Mouse (Mus musculus) adrenal gland, postnatal 4 days (tissue): ENCODE results near the gene Ppa1. TPM values are rescaled to one million over a fixed set of nuclear protein-coding genes. Genes with fewer than 3 reads are reported as not detected.
"Not testable (repeated sequence)": the region's sequence is repeated elsewhere in the genome, so short reads cannot be mapped to it uniquely, and the experiment has no call there.

Experiments used
- DNase-seq, 2 experiments: peaks; one replicate each; pipeline ENCODE4 v3.0.0; 2021 to 2022; ENCODE audit warnings: low spot score in 2 of 2, mixed read lengths in 2 of 2
- long read RNA-seq, 2 experiments: library from polyadenylated mRNA; stranded (forward); transcript quantifications; one replicate each; pipeline ENCODE4 v2.0.0; 2021
- total RNA-seq, 2 experiments: library from RNA; stranded (reverse); gene quantifications; 2 replicates each; pipeline ENCODE4 v1.2.3; 2021

Gene Ppa1
- 10 to 100 TPM; 50.1 to 55.6 TPM for total RNA-seq
- long read RNA-seq, experiment 1, transcript Ppa1-201 (11 exons, 1,364 nt): major isoform, 61 of 70 reads
- long read RNA-seq, experiment 1, partial matches to known transcripts: 7 of 70 reads
- long read RNA-seq, experiment 1, other reads (novel, unspliced or antisense): 2 of 70 reads
- long read RNA-seq, experiment 2, transcript Ppa1-201 (11 exons, 1,364 nt): major isoform, 63 of 73 reads
- long read RNA-seq, experiment 2, partial matches to known transcripts: 10 of 73 reads
- long read RNA-seq, experiment 2, other reads (novel, unspliced or antisense): 0 of 73 reads

DNA sequence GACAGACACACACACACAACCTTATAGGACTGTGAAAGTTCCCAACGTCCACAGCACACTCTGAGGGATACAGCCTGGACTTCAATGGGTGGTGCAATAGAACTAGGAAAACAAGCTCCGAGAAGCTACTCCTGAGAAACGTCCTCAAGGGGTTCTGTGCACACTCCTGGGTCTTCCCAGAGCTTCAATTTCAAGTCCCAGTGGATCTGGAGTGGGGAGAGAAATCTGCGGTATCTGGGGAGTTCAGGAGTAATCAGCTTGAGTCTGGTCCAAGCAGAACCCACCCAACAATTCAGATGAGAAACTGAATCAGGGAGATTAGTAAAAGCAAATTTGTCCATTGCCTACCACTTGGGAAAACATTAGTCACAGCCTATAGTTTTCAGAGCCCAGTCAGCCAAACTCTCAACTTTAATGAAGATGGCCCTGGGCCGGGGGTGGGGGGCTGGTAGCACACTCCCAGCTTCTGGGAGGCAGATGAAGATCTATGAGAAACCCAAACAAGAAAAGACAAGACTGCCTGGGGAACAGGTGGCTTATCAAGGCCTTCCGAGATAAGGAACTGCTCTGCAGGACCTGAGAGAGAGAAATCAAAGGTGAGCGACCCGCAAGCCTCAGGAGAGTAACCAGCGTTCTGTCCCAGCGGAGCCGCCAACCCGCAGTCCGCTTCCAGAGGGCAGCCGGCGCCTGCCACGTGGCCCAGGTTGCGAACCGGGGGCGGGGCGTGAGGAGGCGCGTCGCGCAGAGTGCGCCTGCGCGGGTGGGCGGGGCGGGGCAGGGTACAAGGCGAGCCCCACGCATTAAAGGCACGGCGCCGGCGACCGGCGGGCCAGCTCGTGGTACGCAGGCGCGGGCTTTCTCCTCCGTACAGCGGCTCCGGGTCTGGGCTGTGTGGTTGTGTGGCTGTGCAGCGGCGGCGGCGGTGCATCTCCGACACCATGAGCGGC is at the start of gene Ppa1:
Gene Ppa1, plus strand, starts transcription at position 763 of the 947 bp plus-strand sequence.
- peak; percentile 62 to 67 for DNase-seq

DNA sequence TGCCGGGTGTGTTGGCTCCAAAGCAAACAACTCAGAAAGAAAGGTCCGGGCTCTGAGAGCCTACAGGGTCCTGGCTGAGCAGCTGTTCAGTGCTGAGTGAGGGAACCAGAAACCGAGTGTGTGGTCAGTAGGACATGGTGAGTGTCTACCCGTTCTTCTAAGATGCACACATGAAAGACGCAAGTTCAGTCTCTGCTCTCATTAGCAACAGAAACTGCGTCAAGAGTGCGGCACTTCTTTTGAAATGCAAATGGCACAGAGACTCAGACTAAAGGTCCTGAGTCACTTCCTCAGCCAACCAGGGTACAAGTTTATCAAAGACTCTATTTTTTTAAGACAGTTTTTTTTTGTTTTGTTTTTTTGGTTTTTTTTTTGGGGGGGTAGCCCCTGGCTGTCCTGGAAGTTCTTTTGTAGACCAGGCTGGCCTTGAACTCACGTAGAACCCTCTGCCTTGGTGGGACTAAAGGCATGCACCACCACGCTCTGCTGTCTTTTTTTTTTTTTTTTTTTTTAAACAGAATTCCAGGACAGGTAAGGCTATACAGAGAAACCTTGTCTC is 48.7 kb upstream of the Ppa1 start:
- DNase-seq: no peak

DNA sequence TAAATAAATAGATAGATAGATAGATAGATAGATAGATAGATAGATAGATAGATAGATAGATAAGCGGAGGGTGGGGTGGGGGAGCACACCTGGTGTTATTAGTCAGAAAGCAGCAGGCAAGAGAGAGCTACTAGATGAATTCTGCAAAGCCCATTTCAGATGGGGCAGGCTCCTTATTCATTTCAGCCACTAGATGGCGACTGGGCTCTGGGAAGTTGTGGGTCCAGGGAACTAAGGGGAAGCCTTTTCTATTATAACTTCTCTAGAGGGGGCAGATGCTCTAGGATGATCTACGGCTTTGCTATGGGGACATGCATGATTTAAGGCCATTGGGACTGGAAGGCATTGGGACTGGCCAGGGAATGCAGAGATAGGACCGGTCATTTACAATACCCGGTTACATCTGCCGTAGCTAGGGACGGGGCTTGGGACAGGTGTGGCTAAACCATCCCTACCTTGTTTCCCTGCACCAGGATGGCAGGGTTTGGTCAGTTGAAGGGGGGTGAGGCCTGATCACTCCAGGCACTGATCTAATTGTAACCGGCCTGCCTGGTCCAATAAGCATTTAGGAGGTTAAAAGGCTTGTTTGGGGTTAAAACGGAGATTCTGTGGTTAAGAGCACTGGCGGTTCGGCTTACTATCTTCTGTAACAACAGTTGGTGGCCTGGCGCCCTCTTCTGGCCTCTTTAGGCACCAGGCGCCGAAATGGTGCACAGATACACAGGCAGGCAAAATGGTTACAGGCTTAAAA is 45.9 kb upstream of the Ppa1 start:
- peak; percentile 22 to 33 for DNase-seq

DNA sequence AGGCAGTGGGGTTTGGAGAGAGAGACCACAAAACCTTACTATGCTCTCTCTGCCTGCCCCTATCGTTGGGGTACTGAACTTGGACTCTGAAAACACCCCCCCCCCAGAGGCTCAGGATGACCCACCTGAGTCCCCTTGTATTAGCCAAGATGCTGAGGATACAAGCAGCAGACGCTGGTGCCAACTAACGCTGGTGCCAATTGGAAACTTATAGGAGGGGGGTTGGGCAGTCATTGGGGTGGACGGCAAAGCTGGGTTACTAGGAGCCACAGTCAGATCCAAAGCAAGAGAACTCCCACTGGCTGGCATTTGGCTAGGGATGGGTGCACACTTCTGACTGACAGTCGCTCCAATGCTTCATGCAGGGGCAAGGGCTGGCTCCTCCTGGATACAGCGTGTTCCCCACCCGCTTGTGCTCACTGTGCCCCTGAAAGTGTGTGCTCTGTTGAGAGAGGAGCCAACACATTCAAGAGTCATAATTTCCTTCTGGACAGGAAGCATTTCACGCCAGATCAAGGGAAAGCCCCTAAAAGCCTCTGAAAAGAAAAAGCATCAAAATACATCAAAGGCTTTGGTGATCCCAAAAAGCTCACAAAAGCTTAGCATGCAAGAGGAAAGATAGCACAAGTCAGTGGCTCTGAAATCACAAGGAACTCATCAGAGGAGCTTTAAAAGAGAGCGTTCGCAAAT is 43.8 kb upstream of the Ppa1 start:
- no peak for DNase-seq

DNA sequence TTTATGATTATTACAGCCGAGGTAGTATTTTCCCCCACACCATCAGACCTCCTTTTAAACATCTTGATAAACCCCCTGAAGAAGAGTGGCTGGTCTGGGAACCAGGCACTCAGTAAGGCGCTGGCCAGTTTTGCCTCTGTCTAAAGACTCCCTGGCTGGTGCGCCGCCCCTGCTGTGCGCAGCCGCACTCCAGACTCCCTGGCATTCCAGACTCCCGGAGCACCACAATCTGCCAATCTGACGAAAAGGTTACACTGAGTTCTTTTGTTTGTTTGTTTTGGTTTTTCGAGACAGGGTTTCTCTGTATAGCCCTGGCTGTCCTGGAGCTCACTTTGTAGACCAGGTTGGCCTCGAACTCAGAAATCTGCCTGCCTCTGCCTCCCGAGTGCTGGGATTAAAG is 43.0 kb upstream of the Ppa1 start:
- DNase-seq: not testable (repeated sequence)

DNA sequence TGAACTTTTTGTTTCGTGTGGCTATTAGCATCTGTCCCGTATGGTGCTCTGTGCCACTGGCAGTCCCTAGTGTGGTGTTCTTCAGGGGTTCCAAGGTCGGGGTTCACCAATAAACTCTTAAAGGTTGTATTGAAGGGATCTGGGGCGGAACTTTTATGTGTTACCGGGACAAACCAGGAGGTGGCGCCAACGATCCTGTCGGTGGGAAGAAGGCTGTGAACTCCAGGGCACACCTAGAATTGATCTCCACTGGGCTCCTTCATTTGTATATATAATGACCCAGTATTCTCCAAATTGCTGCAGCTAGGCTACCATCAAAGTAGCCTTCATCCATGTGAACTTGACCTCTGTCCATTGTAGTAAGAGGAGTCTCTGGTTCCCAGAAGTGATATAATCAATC is 42.5 kb upstream of the Ppa1 start:
- peak in 1 of 2 experiments; percentile 28 for DNase-seq

DNA sequence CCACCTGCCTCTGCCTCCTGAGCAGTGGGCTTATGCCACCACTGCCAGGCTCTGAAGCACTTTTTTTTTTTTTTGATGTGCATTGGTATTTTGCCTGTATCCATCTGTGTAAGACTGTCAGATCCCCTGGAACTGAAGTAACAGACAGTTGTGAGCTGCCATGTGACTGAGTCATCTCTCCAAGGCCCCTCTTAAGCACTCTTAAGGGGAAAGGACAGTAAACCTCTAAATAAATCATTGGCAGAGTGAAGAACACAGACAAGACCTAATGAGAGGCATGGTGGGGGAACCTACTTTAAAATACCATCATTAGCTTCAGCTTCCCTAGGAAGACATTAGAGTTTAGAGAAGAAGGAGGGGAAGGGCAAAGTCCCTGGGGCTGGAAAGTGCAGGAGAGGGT is 40.1 kb upstream of the Ppa1 start:
- DNase-seq: no peak

DNA sequence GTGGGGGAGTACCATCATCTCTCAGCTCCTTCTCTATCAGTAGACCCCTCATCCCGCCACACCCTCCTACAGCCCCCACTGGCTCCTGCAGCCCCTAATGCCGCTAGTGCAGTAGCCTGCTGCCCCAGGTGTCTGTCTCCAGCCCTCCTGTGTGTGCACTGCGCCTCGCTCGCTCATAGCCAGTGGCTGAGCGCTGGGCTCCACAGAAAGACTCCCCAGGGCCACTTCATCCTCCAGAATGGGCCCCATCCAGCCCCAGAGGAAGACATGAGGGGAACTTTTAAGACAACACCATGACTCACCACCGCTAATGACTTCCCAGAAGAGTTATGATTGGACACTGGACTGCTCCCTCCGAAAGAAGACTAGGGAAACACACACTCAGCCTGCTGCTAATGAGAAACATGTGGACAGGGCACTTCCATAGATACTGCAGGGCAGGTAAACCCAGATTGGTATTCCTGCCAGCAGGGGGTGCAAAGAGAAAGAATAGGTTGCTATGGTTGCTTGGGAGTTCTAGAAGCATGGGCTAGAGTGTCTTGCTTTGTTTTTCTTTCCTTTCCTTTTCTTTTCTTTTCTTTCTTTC is 37.6 kb upstream of the Ppa1 start:
- DNase-seq: no peak

DNA sequence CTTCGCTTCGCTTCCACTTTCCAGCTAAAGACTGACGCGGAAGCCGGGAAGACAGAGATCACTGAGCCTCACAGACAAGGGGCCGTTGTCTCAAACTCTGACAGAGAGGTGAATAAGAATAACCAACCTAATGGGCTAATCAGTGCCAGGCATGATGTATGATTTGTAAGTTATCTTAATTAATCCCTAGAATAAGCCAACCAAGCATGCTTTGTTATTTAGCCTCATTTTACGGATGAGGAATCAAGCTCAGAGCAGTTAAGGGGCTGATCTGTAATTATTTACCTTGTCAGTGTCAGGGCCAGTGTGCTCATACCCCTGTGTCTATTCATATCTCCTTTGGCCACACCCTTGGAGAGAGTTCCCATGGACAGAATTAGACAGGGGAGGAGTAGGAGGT is 34.0 kb upstream of the Ppa1 start:
- DNase-seq: no peak

DNA sequence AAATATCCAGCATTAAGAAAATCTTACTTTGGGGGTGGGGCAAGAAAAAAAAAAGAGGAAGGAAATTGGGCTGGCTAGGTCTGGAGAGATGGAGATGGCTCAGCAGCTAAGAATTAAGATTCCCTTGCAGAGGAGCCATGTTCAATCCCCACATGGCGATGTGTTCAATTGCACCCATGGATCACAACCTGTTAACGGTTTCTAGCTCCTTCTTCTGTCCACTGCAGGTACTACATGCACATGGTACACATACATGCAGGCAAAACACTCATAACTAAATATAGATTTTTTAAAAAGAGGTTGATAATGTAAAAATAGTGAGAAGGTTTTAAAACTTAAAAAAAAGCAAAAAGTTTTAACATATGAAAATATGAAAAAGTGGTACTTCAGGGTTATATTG is 29.8 kb upstream of the Ppa1 start:
- no peak for DNase-seq

DNA sequence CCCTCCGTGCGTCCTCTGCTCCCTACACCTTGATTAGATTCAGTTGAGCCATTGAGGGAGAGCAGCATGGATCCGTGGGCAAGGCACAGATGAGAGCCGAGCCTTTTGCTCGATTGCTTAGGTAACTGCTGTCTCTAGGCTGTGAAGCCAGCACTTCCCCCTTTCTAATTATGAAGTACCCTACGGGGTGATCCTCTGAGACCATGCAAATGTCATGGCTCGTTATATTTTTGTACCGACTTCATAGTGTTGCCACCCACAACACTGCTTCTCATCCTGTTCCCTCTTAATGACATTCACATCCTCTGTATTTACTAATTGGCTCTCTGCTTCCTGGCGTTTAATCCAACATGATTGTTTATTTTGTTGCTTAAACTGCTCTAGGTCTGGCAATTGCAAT is 26.7 kb upstream of the Ppa1 start:
- DNase-seq: no peak

DNA sequence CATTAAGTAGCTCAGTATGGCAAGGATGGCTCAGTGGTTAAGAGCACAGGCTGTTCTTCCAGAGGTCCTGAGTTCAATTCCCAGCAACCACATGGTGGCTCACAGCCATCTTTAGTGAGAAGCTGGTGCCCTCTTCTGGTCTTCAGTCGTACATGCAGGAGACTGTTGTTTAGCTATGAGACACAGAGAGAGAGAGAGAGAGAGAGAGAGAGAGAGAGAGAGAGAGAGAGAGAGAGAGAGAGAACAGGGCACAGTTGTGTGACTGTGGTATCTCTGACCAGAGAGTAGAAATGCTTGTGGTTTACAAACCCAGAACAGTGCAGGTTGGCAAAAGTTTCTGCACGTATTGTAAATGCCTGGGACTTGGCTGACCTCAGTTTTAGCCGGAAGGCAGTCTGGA is 24.5 kb upstream of the Ppa1 start:
- DNase-seq: not testable (repeated sequence)

DNA sequence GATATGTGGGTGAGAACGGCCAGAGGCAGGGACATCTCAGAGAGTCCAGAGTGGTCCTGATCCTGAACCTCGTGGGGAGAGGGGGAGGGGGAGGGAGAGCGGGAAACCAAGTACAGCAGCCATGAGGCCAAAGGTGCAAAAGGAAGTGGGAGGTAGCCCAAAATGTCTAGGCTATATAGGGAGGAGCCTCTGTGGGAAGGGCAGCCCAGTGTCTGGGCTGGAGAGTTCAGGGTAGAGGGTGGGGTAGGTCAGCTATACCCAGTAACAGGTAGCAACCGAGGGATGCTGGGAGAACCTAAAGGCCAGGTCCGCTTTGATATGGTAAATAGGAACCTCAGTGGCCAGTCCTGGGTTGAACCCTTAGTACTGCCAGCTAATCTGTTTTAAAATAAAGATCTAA is 23.6 kb upstream of the Ppa1 start:
- DNase-seq: no peak

DNA sequence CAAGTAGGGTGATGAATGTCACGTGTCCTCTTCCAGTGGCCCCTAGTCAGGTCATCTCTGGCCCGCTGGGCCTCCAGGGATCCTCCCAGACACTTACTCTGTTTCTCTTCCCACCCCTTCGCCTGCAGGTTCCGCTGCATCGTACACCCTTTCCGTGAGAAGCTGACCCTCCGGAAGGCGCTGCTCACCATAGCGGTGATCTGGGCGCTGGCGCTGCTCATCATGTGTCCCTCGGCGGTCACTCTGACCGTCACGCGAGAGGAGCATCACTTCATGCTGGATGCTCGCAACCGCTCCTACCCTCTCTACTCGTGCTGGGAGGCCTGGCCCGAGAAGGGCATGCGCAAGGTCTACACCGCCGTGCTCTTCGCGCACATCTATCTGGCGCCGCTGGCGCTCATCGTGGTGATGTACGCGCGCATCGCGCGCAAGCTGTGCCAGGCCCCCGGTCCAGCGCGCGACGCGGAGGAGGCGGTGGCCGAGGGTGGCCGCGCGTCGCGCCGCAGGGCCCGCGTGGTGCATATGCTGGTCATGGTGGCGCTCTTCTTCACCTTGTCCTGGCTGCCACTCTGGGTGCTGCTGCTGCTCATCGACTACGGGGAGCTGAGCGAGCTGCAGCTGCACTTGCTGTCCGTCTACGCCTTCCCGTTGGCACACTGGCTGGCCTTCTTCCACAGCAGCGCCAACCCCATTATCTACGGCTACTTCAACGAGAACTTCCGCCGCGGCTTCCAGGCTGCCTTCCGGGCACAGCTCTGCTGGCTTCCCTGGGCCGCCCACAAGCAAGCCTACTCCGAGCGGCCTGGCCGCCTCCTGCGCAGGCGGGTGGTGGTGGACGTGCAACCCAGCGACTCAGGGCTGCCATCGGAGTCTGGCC is 22.7 kb upstream of the Ppa1 start:
- no peak for DNase-seq

DNA sequence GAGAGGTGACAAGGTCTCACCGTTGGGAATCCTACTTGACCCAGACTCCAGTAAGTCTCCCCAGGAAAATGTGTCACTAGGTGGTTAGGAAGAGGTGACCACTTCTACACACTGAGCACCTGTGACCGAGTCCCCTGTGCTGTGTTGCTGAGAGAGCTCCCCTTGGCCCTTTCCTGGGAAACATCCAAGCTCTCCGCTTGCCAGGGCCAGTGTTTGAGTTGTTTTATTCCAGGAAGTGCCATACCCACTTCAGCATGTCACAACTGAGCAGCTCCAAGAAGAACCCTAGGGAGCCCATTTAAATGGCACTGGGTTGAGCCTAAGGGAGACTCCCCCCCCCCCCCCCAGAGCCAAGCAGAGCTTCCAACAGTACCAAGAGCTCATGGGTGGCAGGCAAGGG is 21.8 kb upstream of the Ppa1 start:
- no peak for DNase-seq

DNA sequence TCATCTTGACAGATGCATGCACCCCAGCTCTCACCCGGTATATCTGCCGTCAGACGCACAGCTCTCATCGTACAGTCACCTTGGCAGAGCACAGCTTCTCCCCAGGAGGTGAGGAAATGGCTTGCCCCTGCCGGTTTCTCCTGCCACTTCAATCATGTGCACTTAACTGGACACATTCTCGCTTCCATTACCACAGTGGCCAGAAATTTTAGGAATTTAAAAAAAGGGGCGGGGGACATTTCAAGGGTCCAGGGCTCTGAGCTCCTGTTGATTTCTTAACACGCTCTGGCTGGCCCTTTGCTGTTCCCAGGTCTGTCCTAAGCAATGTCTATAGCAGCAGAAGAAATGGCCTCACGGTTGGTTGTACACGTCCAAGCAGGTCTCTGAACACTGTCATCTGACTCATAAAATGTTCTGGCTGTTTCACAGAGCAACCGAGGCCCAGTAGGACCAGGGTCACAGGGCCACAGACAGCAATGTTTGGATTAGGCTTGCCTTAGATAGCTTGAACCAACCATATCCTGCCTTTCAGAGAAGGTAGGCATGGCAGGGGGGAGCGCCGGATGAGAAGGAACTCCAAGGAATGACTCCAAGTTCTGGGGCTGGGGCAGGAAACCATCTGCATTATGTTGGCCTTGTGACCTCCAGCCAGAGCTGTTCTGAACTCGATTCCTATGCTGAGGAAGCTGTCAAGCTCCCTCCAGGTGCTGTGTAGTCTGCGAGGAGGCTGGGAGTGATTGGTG is 21.0 kb upstream of the Ppa1 start:
- DNase-seq: no peak

DNA sequence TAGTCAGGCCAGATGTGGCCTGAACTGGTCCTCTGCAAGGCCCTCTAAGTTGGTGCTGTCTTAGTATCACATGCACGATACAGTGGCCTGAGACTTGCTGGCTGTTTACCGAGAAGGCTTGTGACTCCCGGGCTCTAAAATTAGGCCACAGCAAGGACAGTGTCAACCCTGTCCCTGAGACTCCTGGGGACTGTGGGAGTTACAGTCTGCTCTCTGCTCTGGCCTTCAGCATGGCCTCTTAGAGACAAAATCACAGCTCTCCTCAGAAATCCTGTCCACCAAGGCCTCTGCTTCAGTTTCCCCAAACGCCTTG is 20.5 kb upstream of the Ppa1 start:
- DNase-seq: no peak

DNA sequence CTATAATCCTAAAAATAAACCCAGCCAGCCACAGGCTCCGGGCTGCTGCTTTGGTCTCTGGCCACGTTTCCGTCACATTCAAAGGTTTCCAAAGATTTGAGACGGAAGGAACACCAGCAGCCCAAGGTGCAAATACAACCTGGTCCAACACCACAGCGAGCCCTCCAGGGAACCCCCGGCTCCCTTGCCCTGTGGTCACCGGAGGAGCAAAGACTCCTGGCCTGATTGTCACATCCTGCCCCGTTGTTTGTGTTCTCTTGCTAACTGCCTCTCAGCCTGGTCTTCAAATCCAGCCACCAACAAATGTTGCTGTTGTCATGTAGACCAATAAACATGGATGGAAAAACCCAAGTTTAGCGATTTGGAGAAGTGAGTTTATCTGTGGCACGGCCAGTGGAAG is 15.9 kb upstream of the Ppa1 start:
- no peak for DNase-seq

DNA sequence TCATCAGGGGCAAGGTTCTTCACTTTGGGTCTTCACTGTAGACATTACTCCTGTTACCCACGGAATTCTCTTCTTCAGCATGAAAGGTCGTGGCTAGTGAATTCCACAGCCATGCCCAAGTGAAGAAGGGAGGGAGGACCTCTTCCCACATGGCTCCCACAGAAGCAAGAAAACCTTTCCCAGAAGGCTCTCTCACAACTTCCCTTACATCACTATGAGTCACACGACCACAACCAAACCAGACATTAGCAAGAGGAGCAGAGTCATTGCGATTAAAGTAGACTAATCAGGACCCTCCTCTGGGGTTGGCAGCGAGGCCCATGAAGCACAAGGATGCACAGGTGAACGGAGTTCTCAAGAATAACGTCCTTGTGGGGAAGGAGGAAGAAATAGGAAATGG is 11.3 kb upstream of the Ppa1 start:
- no peak for DNase-seq
